Mouse (Mus musculus): ENCODE results near the gene Slc25a25.

- TF ChIP-seq POLR2A (IDR thresholded peaks at IDR 0.05; ENCODE audit: borderline replicate concordance, low read depth, low read length) = no peak
- TF ChIP-seq CTCF (IDR thresholded peaks at IDR 0.05; ENCODE audit: low read depth, low read length) = no peak
These were observed 34.5 kb upstream of the Slc25a25 start for GRCm38 (mm10) chr2:32485751-32486150.

All from bone marrow macrophage, adult 2 months (primary cell).